Mouse (Mus musculus) spleen, adult 2 months (tissue): ENCODE results near the gene Ctnnd2. TPM values are rescaled to one million over a fixed set of nuclear protein-coding genes. Genes with fewer than 3 reads are reported as not detected.

Experiments
- DNase-seq, 2 experiments: peaks; one replicate each; pipeline versions ENCODE4 v3.0.0 to v3.0.0-alpha.2; 2012 to 2021; ENCODE audit warnings: low spot score in 2 of 2, low read depth in 1 of 2
- H3K27ac ChIP-seq: fragments of 200-500 bp; 2 replicates; pipeline ENCODE4 v1.5.1; 2012; ENCODE audit warnings: low read length, inconsistent platforms; ENCODE audit not compliant: insufficient read depth
- H3K27me3 ChIP-seq: fragments of 200-500 bp; 2 replicates; pipeline ENCODE4 v1.6.1; 2012; ENCODE audit warnings: mild to moderate bottlenecking, moderate library complexity, low read length, inconsistent platforms; ENCODE audit not compliant: control insufficient read depth, insufficient read depth
- H3K36me3 ChIP-seq: fragments of 200-500 bp; 2 replicates; pipeline ENCODE4 v1.6.1; 2012; ENCODE audit warnings: mild to moderate bottlenecking, low read length, inconsistent platforms; ENCODE audit not compliant: control insufficient read depth, insufficient read depth
- H3K4me1 ChIP-seq: fragments of 200-500 bp; 2 replicates; pipeline ENCODE4 v1.6.1; 2011; ENCODE audit warnings: inconsistent platforms; ENCODE audit not compliant: control insufficient read depth, insufficient read depth, insufficient read length
- H3K4me3 ChIP-seq: fragments of 200-500 bp; 2 replicates; pipeline ENCODE4 v1.5.1; 2011; ENCODE audit warnings: mild to moderate bottlenecking, inconsistent platforms; ENCODE audit not compliant: insufficient read depth, insufficient read length; ENCODE audit errors: extremely low read depth
- CTCF ChIP-seq: fragments of 200-500 bp; IDR thresholded peaks from 2 replicates; pipeline ENCODE4 v1.5.1; 2011; ENCODE audit warnings: mild to moderate bottlenecking, inconsistent platforms; ENCODE audit not compliant: insufficient read depth, insufficient read length, insufficient replicate concordance; ENCODE audit errors: extremely low read depth
- POLR2A ChIP-seq: fragments of 200-500 bp; IDR thresholded peaks from 2 replicates; pipeline ENCODE4 v1.6.1; 2011; ENCODE audit warnings: low read depth, low read length, inconsistent platforms
- WGBS: fragments of 180-500 bp; shearing (Covaris S2); methylation state at CpG from one replicate; pipeline ENCODE4 v1.1.7; 2018; 5-methylcytosine and 5-hydroxymethylcytosine counted together
- polyA plus RNA-seq: library from polyadenylated mRNA; depleted of rRNA; stranded (reverse); fragments of >200 nt; gene quantifications from 2 replicates; pipeline ENCODE4 v1.2.3, GENCODE M21; 2012

Gene Ctnnd2
- polyA plus RNA-seq, 1 experiment: 1.2 TPM

- no peak for DNase-seq
- 22% methylated on average over 11 of the region's 11 CpGs for WGBS
- no peaks in the 10 kb centered on the region for H3K36me3 ChIP-seq
- no peak for TF ChIP-seq POLR2A
- no peak for TF ChIP-seq CTCF
- no peak overlapping the region for H3K4me3 ChIP-seq
- H3K4me1 ChIP-seq: no peaks in the 10 kb centered on the region
- no peak overlapping the region for H3K27ac ChIP-seq
- peaks cover 12% of the 10 kb centered on the region for H3K27me3 ChIP-seq
Measured at GRCm38 (mm10) chr15:30171493-30172195, 749 bp upstream of the Ctnnd2 start.

GRCm38 (mm10) chr15:30173370-30173941, 1.1 kb downstream of the Ctnnd2 start:
- H3K27me3 ChIP-seq: peaks cover 12% of the 10 kb centered on the region
- WGBS: 4% methylated on average over 29 of the region's 29 CpGs
- no peak for TF ChIP-seq POLR2A
- TF ChIP-seq CTCF: no peak
- H3K4me1 ChIP-seq: no peaks in the 10 kb centered on the region
- no peak overlapping the region for H3K4me3 ChIP-seq
- no peak overlapping the region for H3K27ac ChIP-seq
- DNase-seq: no peak
- no peaks in the 10 kb centered on the region for H3K36me3 ChIP-seq

GRCm38 (mm10) chr15:30174321-30174720, 1.9 kb downstream of the Ctnnd2 start:
- Histone ChIP-seq H3K4me1 (no peaks in the 10 kb centered on the region), H3K4me3 (no peak overlapping the region), H3K36me3 (no peaks in the 10 kb centered on the region), H3K27me3 (peaks cover 12% of the 10 kb centered on the region), H3K27ac (no peak overlapping the region)
- TF ChIP-seq CTCF (no peak), POLR2A (no peak)
- DNase-seq: no peak
- WGBS: 61% methylated on average over 7 of the region's 7 CpGs

GRCm38 (mm10) chr15:30184020-30184419, 11.6 kb downstream of the Ctnnd2 start:
- Histone ChIP-seq H3K4me1 (no peaks in the 10 kb centered on the region), H3K4me3 (no peak overlapping the region), H3K36me3 (no peaks in the 10 kb centered on the region), H3K27ac (no peak overlapping the region), H3K27me3 (no peaks in the 10 kb centered on the region)
- no peak for TF ChIP-seq POLR2A
- no peak for TF ChIP-seq CTCF
- WGBS: 94% methylated on average over 7 of the region's 7 CpGs
- DNase-seq: no peak

GRCm38 (mm10) chr15:30190872-30191271, 18.5 kb downstream of the Ctnnd2 start:
- no peak for TF ChIP-seq POLR2A
- no peak for TF ChIP-seq CTCF
- H3K27ac ChIP-seq: no peak overlapping the region
- H3K36me3 ChIP-seq: no peaks in the 10 kb centered on the region
- no peak overlapping the region for H3K4me3 ChIP-seq
- no peaks in the 10 kb centered on the region for H3K4me1 ChIP-seq
- no peak for DNase-seq
- no peaks in the 10 kb centered on the region for H3K27me3 ChIP-seq

GRCm38 (mm10) chr15:30191931-30192668, 19.7 kb downstream of the Ctnnd2 start:
- no peak for TF ChIP-seq CTCF
- no peak for TF ChIP-seq POLR2A
- no peaks in the 10 kb centered on the region for H3K4me1 ChIP-seq
- no peak overlapping the region for H3K4me3 ChIP-seq
- no peak overlapping the region for H3K27ac ChIP-seq
- 62% methylated on average over 5 of the region's 5 CpGs for WGBS
- DNase-seq: no peak
- H3K27me3 ChIP-seq: no peaks in the 10 kb centered on the region
- no peaks in the 10 kb centered on the region for H3K36me3 ChIP-seq
